Mouse (Mus musculus) cerebellum, postnatal 4 days (tissue): ENCODE data around the gene 1700016D06Rik.
"Not testable (repeated sequence)": the region's sequence is repeated elsewhere in the genome, so short reads cannot be mapped to it uniquely, and the experiment has no call there.

Experiments used
- DNase-seq, 2 experiments: peaks; one replicate each; pipeline ENCODE4 v3.0.0; 2022; ENCODE audit warnings: low spot score in 2 of 2, mixed read lengths in 1 of 2

Gene 1700016D06Rik

GRCm38 (mm10) chr8:11701428-11701827 lies 565 bp upstream of the 1700016D06Rik start:
- DNase-seq = no peak

- DNase-seq = peak; percentile 76 to 87
Observed at GRCm38 (mm10) chr8:11700060-11701032, 517 bp downstream of the 1700016D06Rik start.

- no peak for DNase-seq
Observed at GRCm38 (mm10) chr8:11699442-11700001, 1.3 kb downstream of the 1700016D06Rik start.

GRCm38 (mm10) chr8:11697467-11697866 lies 3.4 kb downstream of the 1700016D06Rik start:
- no peak for DNase-seq

GRCm38 (mm10) chr8:11696176-11696575 lies 4.7 kb downstream of the 1700016D06Rik start:
- DNase-seq = no peak

GRCm38 (mm10) chr8:11693972-11694371 lies 6.9 kb downstream of the 1700016D06Rik start:
- no peak for DNase-seq

- no peak for DNase-seq
Observed at GRCm38 (mm10) chr8:11692455-11692854, 8.4 kb downstream of the 1700016D06Rik start.

- no peak for DNase-seq
Observed at GRCm38 (mm10) chr8:11691761-11692160, 9.1 kb downstream of the 1700016D06Rik start.

- no peak for DNase-seq
Observed at GRCm38 (mm10) chr8:11691284-11691683, 9.6 kb downstream of the 1700016D06Rik start.

- no peak for DNase-seq
Observed at GRCm38 (mm10) chr8:11689945-11690344, 10.9 kb downstream of the 1700016D06Rik start.

GRCm38 (mm10) chr8:11687251-11687650 lies 13.6 kb downstream of the 1700016D06Rik start:
- DNase-seq = no peak

GRCm38 (mm10) chr8:11684558-11684957 lies 16.3 kb downstream of the 1700016D06Rik start:
- no peak for DNase-seq

- DNase-seq = no peak
Observed at GRCm38 (mm10) chr8:11668308-11668707, 32.6 kb downstream of the 1700016D06Rik start.

- DNase-seq = not testable (repeated sequence)
Observed at GRCm38 (mm10) chr8:11666023-11666716, 34.7 kb downstream of the 1700016D06Rik start.

GRCm38 (mm10) chr8:11661969-11662368 lies 38.9 kb downstream of the 1700016D06Rik start:
- DNase-seq = peak in 1 of 2 experiments; percentile 47

- DNase-seq = no peak
Observed at GRCm38 (mm10) chr8:11650021-11650420, 50.8 kb downstream of the 1700016D06Rik start.

- peak in 1 of 2 experiments; percentile 44 for DNase-seq
Observed at GRCm38 (mm10) chr8:11643123-11643522, 57.7 kb downstream of the 1700016D06Rik start.

GRCm38 (mm10) chr8:11640606-11641005 lies 60.3 kb downstream of the 1700016D06Rik start:
- no peak for DNase-seq

- DNase-seq = no peak
Observed at GRCm38 (mm10) chr8:11637531-11637930, 63.3 kb downstream of the 1700016D06Rik start.

GRCm38 (mm10) chr8:11636324-11637057 lies 64.4 kb downstream of the 1700016D06Rik start:
- peak in 1 of 2 experiments; percentile 69 for DNase-seq

- peak; percentile 75 to 91 for DNase-seq
Observed at GRCm38 (mm10) chr8:11635611-11636081, 65.2 kb downstream of the 1700016D06Rik start, which contains the start of gene Ankrd10. Ankrd10 (minus strand) TSS chr8:11635757.
